Comparison of ENCODE assay signal across 9 mouse cellular contexts in the genomic region with DNA sequence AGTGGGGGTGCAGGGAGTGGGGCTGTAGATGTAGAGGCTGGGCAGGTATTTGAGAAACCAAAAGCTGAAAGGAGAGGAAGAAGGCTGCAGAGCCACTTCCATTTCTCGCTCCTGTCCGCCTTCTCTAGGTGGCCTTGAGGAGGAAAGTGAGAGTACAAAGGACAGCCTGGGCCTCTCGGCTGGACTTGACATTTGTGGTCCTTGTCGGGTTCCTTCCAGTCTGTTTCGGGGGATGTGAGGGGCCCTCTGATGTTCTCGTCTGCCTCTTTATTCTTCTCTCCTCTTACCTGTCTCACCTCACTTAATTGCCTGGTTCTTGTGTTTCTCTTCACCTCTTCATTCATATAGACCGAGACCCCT. TPM values are rescaled to one million over a fixed set of nuclear protein-coding genes. Genes with fewer than 3 reads are reported as not detected.
DNase-seq lines count a peak whose midpoint lies in the region; ATAC-seq and TF ChIP-seq lines count a peak whose summit lies in the region.
"Had no signal": no experiment of that assay in that cellular context is flagged by ENCODE, and none has a peak within 500 bp of the region (broad histone marks: within the 10 kb centered on the region; RNA-seq: fewer than 3 reads in every experiment).

No protein-coding gene starts in this region.

- ATAC-seq in heart, embryonic 15.5 days (replicated peaks; ENCODE audit: insufficient number of reproducible peaks, insufficient read depth, low FRiP score, low read depth): no peak
- ATAC-seq in G1E (ENCODE audit: extremely low read depth, insufficient number of reproducible peaks, low FRiP score, poor library complexity, severe bottlenecking): no peak
- ATAC-seq in hindbrain, embryonic 11.5 days (ENCODE audit: low FRiP score): no peak
- no peak for ATAC-seq in midbrain, embryonic 11.5 days (ENCODE audit: low FRiP score)
- ATAC-seq in frontal cortex, adult (ENCODE audit: low TSS enrichment): no peak; the same call in 1 of the 2 replicates

- intact Hi-C loops in heart, postnatal 25 days (cut with DNase I): loop anchor here (5.0 kb wide), 2 partner anchors 94 to 164 kb away; no protein-coding TSS in a partner anchor

- no peaks in the 10 kb centered on the region for H3K27me3 ChIP-seq in heart, embryonic 15.5 days
- H3K27me3 ChIP-seq in G1E (ENCODE audit: insufficient read depth, low read length): peaks cover 75% of the 10 kb centered on the region
- H3K27me3 ChIP-seq in hindbrain, embryonic 11.5 days (ENCODE audit: control insufficient read depth, insufficient read depth, low read length): no peaks in the 10 kb centered on the region
- no peaks in the 10 kb centered on the region for H3K27me3 ChIP-seq in midbrain, embryonic 11.5 days (ENCODE audit: control insufficient read depth, insufficient read depth, low read length)

- peaks cover 59% of the 10 kb centered on the region for H3K4me1 ChIP-seq in heart, embryonic 15.5 days (replicated peaks)
- peaks cover 43% of the 10 kb centered on the region for H3K4me1 ChIP-seq in G1E (ENCODE audit: insufficient read depth, low read depth, low read length)
- H3K4me1 ChIP-seq in hindbrain, embryonic 11.5 days (replicated peaks; ENCODE audit: control insufficient read depth, insufficient read depth, low read length): peaks cover 23% of the 10 kb centered on the region
- H3K4me1 ChIP-seq in midbrain, embryonic 11.5 days (ENCODE audit: control insufficient read depth, insufficient read depth, low read length): peaks cover 47% of the 10 kb centered on the region

- no peak for TF ChIP-seq CTCF in G1E (IDR thresholded peaks at IDR 0.05; ENCODE audit: low read depth, low read length)

- H3K4me2 ChIP-seq in heart, embryonic 15.5 days: peak overlapping the region; percentile 86
- peak overlapping the region; percentile 90 for H3K4me2 ChIP-seq in hindbrain, embryonic 11.5 days (replicated peaks; ENCODE audit: low read depth, low read length)
- H3K4me2 ChIP-seq in midbrain, embryonic 11.5 days: peak overlapping the region; percentile 97

- no peaks in the 10 kb centered on the region for H3K9me3 ChIP-seq in heart, embryonic 15.5 days (replicated peaks)
- H3K9me3 ChIP-seq in G1E (replicated peaks): no peaks in the 10 kb centered on the region
- no peaks in the 10 kb centered on the region for H3K9me3 ChIP-seq in hindbrain, embryonic 11.5 days (ENCODE audit: control insufficient read depth, low read length)
- no peaks in the 10 kb centered on the region for H3K9me3 ChIP-seq in midbrain, embryonic 11.5 days (ENCODE audit: control insufficient read depth, low read length)

- no peak for DNase-seq in heart, postnatal 25 days (ENCODE audit: low spot score)
- no peak for DNase-seq in G1E (ENCODE audit: low spot score)
- no peak for DNase-seq in hindbrain, embryonic 11.5 days (ENCODE audit: low spot score)
- DNase-seq in midbrain, embryonic 11.5 days (ENCODE audit: low spot score, missing footprints): peak; percentile 96
- no peak for DNase-seq in frontal cortex, postnatal 14 days (ENCODE audit: low spot score in 2 of 2)
- DNase-seq in layer of hippocampus, postnatal 10 days (ENCODE audit: low spot score in 2 of 2): no peak

- H3K4me3 ChIP-seq in heart, embryonic 15.5 days: peak overlapping the region; percentile 96
- H3K4me3 ChIP-seq in G1E (ENCODE audit: low read depth, low read length): peak overlapping the region; percentile 74
- peak overlapping the region; percentile 88 for H3K4me3 ChIP-seq in hindbrain, embryonic 11.5 days (ENCODE audit: low read depth, low read length)
- H3K4me3 ChIP-seq in midbrain, embryonic 11.5 days (ENCODE audit: low read depth, low read length): peak overlapping the region; percentile 96

- H3K9ac ChIP-seq in heart, embryonic 15.5 days: peak overlapping the region; percentile 42
- peak overlapping the region; percentile 97 for H3K9ac ChIP-seq in hindbrain, embryonic 11.5 days (ENCODE audit: low read depth, low read length)
- H3K9ac ChIP-seq in midbrain, embryonic 11.5 days (ENCODE audit: low read length): peak overlapping the region; percentile 97

- H3K36me3 ChIP-seq in heart, embryonic 15.5 days: peaks cover 18% of the 10 kb centered on the region
- H3K36me3 ChIP-seq in G1E (replicated peaks): no peaks in the 10 kb centered on the region
- 0 out of 2 replicates have a peak, but pooled peaks cover 4% of the 10 kb centered on the region for H3K36me3 ChIP-seq in hindbrain, embryonic 11.5 days (ENCODE audit: control insufficient read depth, insufficient read depth, low read length)
- peaks cover 5% of the 10 kb centered on the region; the same call in 1 of the 2 replicates for H3K36me3 ChIP-seq in midbrain, embryonic 11.5 days (ENCODE audit: control insufficient read depth, insufficient read depth, low read length)

- 15% methylated on average over 7 of the region's 7 CpGs for WGBS in heart, embryonic 15.5 days
- 7% methylated on average over 7 of the region's 7 CpGs for WGBS in hindbrain, embryonic 11.5 days
- WGBS in midbrain, embryonic 11.5 days: 5% methylated on average over 7 of the region's 7 CpGs

- H3K27ac ChIP-seq in heart, embryonic 15.5 days: peak overlapping the region; percentile 100
- peak overlapping the region; percentile 100 for H3K27ac ChIP-seq in hindbrain, embryonic 11.5 days (ENCODE audit: low read depth, low read length)
- peak overlapping the region; percentile 99 for H3K27ac ChIP-seq in midbrain, embryonic 11.5 days (ENCODE audit: low read depth, low read length)

RNA-seq across cellular contexts. Expression of gene Ptms, which starts 1.6 kb away (rescaled TPM):
- 255 and 294 TPM in 2 replicates for polyA plus RNA-seq in heart, embryonic 15.5 days (2015; fragmentation: Nextera tagmentation; extraction: Ambion mirVana)
- 100 to 1,000 TPM; 235 to 245 TPM for total RNA-seq in heart, postnatal 25 days (2021)
- total RNA-seq in G1E (2014; fragmentation: Nextera tagmentation) (5.6 and 6.3 TPM in 2 replicates), G1E (2017) (84.9 and 86.4 TPM in 2 replicates)
- polyA plus RNA-seq in G1E (2012): 34.1 and 43.1 TPM in 2 replicates
- polyA plus RNA-seq in hindbrain, embryonic 11.5 days (2014; fragmentation: Nextera tagmentation; extraction: Ambion mirVana): 321 and 337 TPM in 2 replicates
- 258 and 288 TPM in 2 replicates for polyA plus RNA-seq in midbrain, embryonic 11.5 days (2014; fragmentation: Nextera tagmentation; extraction: Ambion mirVana)
- 1,000 to 10,000 TPM; 1,413 to 1,419 TPM for total RNA-seq in layer of hippocampus, postnatal 10 days (2021)

RNA-seq across cellular contexts. Expression of gene Lag3, which starts 6.8 kb away (rescaled TPM):
- 1.2 and 1.7 TPM in 2 replicates for polyA plus RNA-seq in heart, embryonic 15.5 days (2015; fragmentation: Nextera tagmentation; extraction: Ambion mirVana)
- under 1 TPM; 0.34 to 0.83 TPM for total RNA-seq in heart, postnatal 25 days (2021)
- total RNA-seq in G1E (2014; fragmentation: Nextera tagmentation) (0.68 TPM in 1 of 2 replicates, not detected in the other), G1E (2017) (0.12 TPM in 1 of 2 replicates, not detected in the other)
- polyA plus RNA-seq in G1E (2012): not detected in 2 replicates
- polyA plus RNA-seq in hindbrain, embryonic 11.5 days (2014; fragmentation: Nextera tagmentation; extraction: Ambion mirVana): 1.2 and 2.5 TPM in 2 replicates
- polyA plus RNA-seq in midbrain, embryonic 11.5 days (2014; fragmentation: Nextera tagmentation; extraction: Ambion mirVana): 0.88 and 2.4 TPM in 2 replicates
- total RNA-seq in layer of hippocampus, postnatal 10 days (2021): 1 to 10 TPM; 1.2 to 2.1 TPM
- total RNA-seq: monocyte, adult 5-6 weeks had no signal

RNA-seq across cellular contexts. Expression of gene Mlf2, which starts 12.9 kb away (rescaled TPM):
- 358 and 371 TPM in 2 replicates for polyA plus RNA-seq in heart, embryonic 15.5 days (2015; fragmentation: Nextera tagmentation; extraction: Ambion mirVana)
- total RNA-seq in heart, postnatal 25 days (2021): 100 to 1,000 TPM; 205 to 207 TPM
- total RNA-seq in G1E (2014; fragmentation: Nextera tagmentation) (167 and 180 TPM in 2 replicates), G1E (2017) (86.5 and 99.2 TPM in 2 replicates)
- polyA plus RNA-seq in G1E (2012): 269 and 293 TPM in 2 replicates
- polyA plus RNA-seq in hindbrain, embryonic 11.5 days (2014; fragmentation: Nextera tagmentation; extraction: Ambion mirVana): 443 and 465 TPM in 2 replicates
- 430 and 435 TPM in 2 replicates for polyA plus RNA-seq in midbrain, embryonic 11.5 days (2014; fragmentation: Nextera tagmentation; extraction: Ambion mirVana)
- 100 to 1,000 TPM; 609 to 620 TPM for total RNA-seq in layer of hippocampus, postnatal 10 days (2021)

RNA-seq across cellular contexts. Expression of gene Cd4, which starts 30.3 kb away (rescaled TPM):
- polyA plus RNA-seq in heart, embryonic 15.5 days (2015; fragmentation: Nextera tagmentation; extraction: Ambion mirVana): 0.05 and 0.68 TPM in 2 replicates
- 1 to 10 TPM in 1 of 2 experiments, under 1 TPM in 1; 0.73 to 1.3 TPM for total RNA-seq in heart, postnatal 25 days (2021)
- not detected in 2 replicates for total RNA-seq in G1E (2014; fragmentation: Nextera tagmentation)
- total RNA-seq in G1E (2017): 0.33 and 1.7 TPM in 2 replicates
- not detected in 2 replicates for polyA plus RNA-seq in G1E (2012)
- 0.19 TPM in 1 of 2 replicates, not detected in the other for polyA plus RNA-seq in hindbrain, embryonic 11.5 days (2014; fragmentation: Nextera tagmentation; extraction: Ambion mirVana)
- polyA plus RNA-seq in midbrain, embryonic 11.5 days (2014; fragmentation: Nextera tagmentation; extraction: Ambion mirVana): not detected in 2 replicates
- total RNA-seq in layer of hippocampus, postnatal 10 days (2021): 1 to 10 TPM in 1 of 2 experiments, under 1 TPM in 1; 0.62 to 1.0 TPM

RNA-seq across cellular contexts. Expression of gene Cops7a, which starts 47.0 kb away (rescaled TPM):
- 129 and 139 TPM in 2 replicates for polyA plus RNA-seq in heart, embryonic 15.5 days (2015; fragmentation: Nextera tagmentation; extraction: Ambion mirVana)
- total RNA-seq in heart, postnatal 25 days (2021): 10 to 100 TPM; 85.8 to 88.6 TPM
- total RNA-seq in G1E (2014; fragmentation: Nextera tagmentation) (123 and 194 TPM in 2 replicates), G1E (2017) (62.2 and 65.5 TPM in 2 replicates)
- polyA plus RNA-seq in G1E (2012): 59.2 and 79.0 TPM in 2 replicates
- polyA plus RNA-seq in hindbrain, embryonic 11.5 days (2014; fragmentation: Nextera tagmentation; extraction: Ambion mirVana): 94.3 and 99.7 TPM in 2 replicates
- 105 and 112 TPM in 2 replicates for polyA plus RNA-seq in midbrain, embryonic 11.5 days (2014; fragmentation: Nextera tagmentation; extraction: Ambion mirVana)
- 100 to 1,000 TPM in 1 of 2 experiments, 10 to 100 TPM in 1; 97.7 to 101 TPM for total RNA-seq in layer of hippocampus, postnatal 10 days (2021)

Comparison
In these comparisons a context has a peak if more than half of its experiments do, and no peak if none do; other contexts are left out.
1. H3K9ac ChIP-seq: peak in every context shown above with its lines; median percentile 97 in hindbrain, embryonic 11.5 days; 97 in midbrain, embryonic 11.5 days; 42 in heart, embryonic 15.5 days.